Mouse (Mus musculus): ENCODE results near the gene Fam71e2.
A peak's percentile ranks its signal among the peaks of the same experiment; 100 is the strongest.
"Not testable (repeated sequence)": the region's sequence is repeated elsewhere in the genome, so short reads cannot be mapped to it uniquely, and the experiment has no call there.

The Fam71e2 gene

GRCm38 (mm10) chr7:4771202-4771601 is at the start of gene Fam71e2:
Fam71e2 (minus strand) TSS chr7:4771302.
- DNase-seq: no peak

GRCm38 (mm10) chr7:4816559-4816958 is 45.5 kb upstream of the Fam71e2 start:
- no peak for DNase-seq

GRCm38 (mm10) chr7:4813105-4813791 is 42.1 kb upstream of the Fam71e2 start:
- no peak for DNase-seq

- peak; percentile 99 for DNase-seq
Observed at GRCm38 (mm10) chr7:4812303-4813104, 41.4 kb upstream of the Fam71e2 start, which contains the start of gene Ube2s. Ube2s (minus strand) TSS chr7:4812590.

GRCm38 (mm10) chr7:4811842-4812302 is 40.8 kb upstream of the Fam71e2 start:
- no peak for DNase-seq

- DNase-seq: not testable (repeated sequence)
Observed at GRCm38 (mm10) chr7:4811131-4811530, 40.0 kb upstream of the Fam71e2 start.

- DNase-seq: no peak
Observed at GRCm38 (mm10) chr7:4806716-4807115, 35.6 kb upstream of the Fam71e2 start.

GRCm38 (mm10) chr7:4802247-4802646 is 31.1 kb upstream of the Fam71e2 start:
- no peak for DNase-seq

GRCm38 (mm10) chr7:4795767-4796433 is 24.8 kb upstream of the Fam71e2 start:
- no peak for DNase-seq

- DNase-seq: no peak
Observed at GRCm38 (mm10) chr7:4794631-4795168, 23.6 kb upstream of the Fam71e2 start.

GRCm38 (mm10) chr7:4793674-4794073 is 22.6 kb upstream of the Fam71e2 start:
- DNase-seq: no peak

GRCm38 (mm10) chr7:4793248-4793647 is 22.1 kb upstream of the Fam71e2 start:
- not testable (repeated sequence) for DNase-seq

GRCm38 (mm10) chr7:4792278-4793212 is 21.4 kb upstream of the Fam71e2 start, which contains the start of gene Rpl28:
Rpl28 (plus strand) TSS chr7:4792874.
- DNase-seq: peak; percentile 97

GRCm38 (mm10) chr7:4789436-4789935 is 18.4 kb upstream of the Fam71e2 start, which contains the start of gene Tmem238:
Tmem238 (minus strand) TSS chr7:4789656.
- DNase-seq: no peak

GRCm38 (mm10) chr7:4788499-4789435 is 17.7 kb upstream of the Fam71e2 start:
- DNase-seq: peak; percentile 53

- peak; percentile 60 for DNase-seq
Observed at GRCm38 (mm10) chr7:4783667-4784268, 12.7 kb upstream of the Fam71e2 start.

- DNase-seq: no peak
Observed at GRCm38 (mm10) chr7:4782759-4783158, 11.7 kb upstream of the Fam71e2 start, which contains the start of the genes Il11 and Tmem190. Il11 (minus strand) TSS chr7:4782859. Tmem190 (plus strand) TSS chr7:4782937.

GRCm38 (mm10) chr7:4782130-4782529 is 11.0 kb upstream of the Fam71e2 start:
- no peak for DNase-seq

- no peak for DNase-seq
Observed at GRCm38 (mm10) chr7:4779921-4780320, 8.8 kb upstream of the Fam71e2 start.

Measured in right cerebral cortex, adult 18-20 months (tissue).